Mouse (Mus musculus) heart, adult 8-10 months (tissue): ENCODE results near the gene Pdlim7. TPM values are rescaled to one million over a fixed set of nuclear protein-coding genes. Genes with fewer than 3 reads are reported as not detected.

Experiments used
- DNase-seq: peaks from one replicate; pipeline ENCODE4 v3.0.0; 2022; ENCODE audit warnings: low spot score
- total RNA-seq, 4 experiments: library from RNA; stranded (reverse); gene quantifications; 2 replicates each; pipeline ENCODE4 v1.2.4; 2022

The Pdlim7 gene
- total RNA-seq, 4 experiments from 2014 or later: 38.4 to 49.4 (median 49.0) TPM

GRCm38 (mm10) chr13:55486916-55487577 lies 26.4 kb downstream of the Pdlim7 start:
- DNase-seq: no peak

- no peak for DNase-seq
Observed at GRCm38 (mm10) chr13:55486029-55486794, 27.3 kb downstream of the Pdlim7 start.

- no peak for DNase-seq
Observed at GRCm38 (mm10) chr13:55484520-55485088, 28.9 kb downstream of the Pdlim7 start.

- DNase-seq: no peak
Observed at GRCm38 (mm10) chr13:55483593-55483992, 29.9 kb downstream of the Pdlim7 start.

GRCm38 (mm10) chr13:55483071-55483470 lies 30.4 kb downstream of the Pdlim7 start:
- no peak for DNase-seq

- no peak for DNase-seq
Observed at GRCm38 (mm10) chr13:55482542-55482941, 30.9 kb downstream of the Pdlim7 start.

GRCm38 (mm10) chr13:55479929-55480328 lies 33.5 kb downstream of the Pdlim7 start:
- DNase-seq: no peak

- DNase-seq: no peak
Observed at GRCm38 (mm10) chr13:55479008-55479407, 34.5 kb downstream of the Pdlim7 start.

- no peak for DNase-seq
Observed at GRCm38 (mm10) chr13:55478036-55478435, 35.4 kb downstream of the Pdlim7 start.

GRCm38 (mm10) chr13:55477492-55477891 lies 36.0 kb downstream of the Pdlim7 start:
- DNase-seq: no peak

GRCm38 (mm10) chr13:55476256-55476655 lies 37.2 kb downstream of the Pdlim7 start:
- DNase-seq: no peak

- no peak for DNase-seq
Observed at GRCm38 (mm10) chr13:55475750-55476149, 37.7 kb downstream of the Pdlim7 start.

- DNase-seq: no peak
Observed at GRCm38 (mm10) chr13:55474621-55475069, 38.8 kb downstream of the Pdlim7 start.

- DNase-seq: no peak
Observed at GRCm38 (mm10) chr13:55473961-55474360, 39.5 kb downstream of the Pdlim7 start.

GRCm38 (mm10) chr13:55473076-55473831 lies 40.2 kb downstream of the Pdlim7 start:
- DNase-seq: no peak

- DNase-seq: no peak
Observed at GRCm38 (mm10) chr13:55472132-55473022, 41.1 kb downstream of the Pdlim7 start.

GRCm38 (mm10) chr13:55471819-55472131 lies 41.7 kb downstream of the Pdlim7 start:
- DNase-seq: no peak

- DNase-seq: peak; percentile 85
Observed at GRCm38 (mm10) chr13:55471156-55471818, 42.2 kb downstream of the Pdlim7 start.

GRCm38 (mm10) chr13:55470372-55470771 lies 43.1 kb downstream of the Pdlim7 start:
- no peak for DNase-seq

GRCm38 (mm10) chr13:55468851-55469560 lies 44.5 kb downstream of the Pdlim7 start:
- no peak for DNase-seq
